Mouse (Mus musculus) liver, postnatal 0 days (tissue): Measurements from ENCODE around the gene Mylk.

Experiments
- CTCF ChIP-seq: sonication (generic); IDR thresholded peaks from 2 replicates; pipeline ENCODE4 v1.5.1; 2016; ENCODE audit warnings: antibody characterized with exemption, low read depth
- EP300 ChIP-seq: IDR thresholded peaks from 2 replicates; pipeline ENCODE4 v1.6.1; 2016; ENCODE audit warnings: antibody characterized with exemption, low read depth, mild to moderate bottlenecking

DNA sequence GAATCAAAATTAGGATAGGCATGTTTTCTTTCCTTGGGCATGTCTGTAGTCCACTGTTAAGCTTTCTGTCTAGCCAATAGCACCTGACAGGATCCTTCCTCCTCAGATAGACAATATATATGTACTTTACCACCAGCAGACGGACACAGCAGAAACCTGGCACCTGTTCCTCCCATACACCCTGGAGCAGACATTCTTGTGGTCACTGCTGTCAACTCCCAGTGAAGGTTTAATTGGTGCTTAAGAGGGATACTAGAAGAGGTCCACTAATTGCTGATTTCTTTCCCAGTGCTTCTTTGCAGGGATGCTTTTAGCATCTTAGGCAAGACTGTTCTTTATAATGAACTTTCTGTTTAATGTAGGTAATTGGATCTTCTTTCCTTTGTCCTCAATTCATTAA is 37.4 kb downstream of the Mylk start:
- TF ChIP-seq CTCF (no peak), EP300 (no peak)
